Mouse (Mus musculus) liver, embryonic 15.5 days (tissue): ENCODE measurements around the gene Cnot1. TPM values are rescaled to one million over a fixed set of nuclear protein-coding genes. Genes with fewer than 3 reads are reported as not detected.

Experiments used
- ATAC-seq: fragments of 200-750 bp; cut with Nextera tagmentation; 2 replicates; pipeline ENCODE4 v1.8.0; 2017; ENCODE audit warnings: moderate number of reproducible peaks, mild to moderate bottlenecking, moderate library complexity; ENCODE audit not compliant: insufficient read depth
- H3K27ac ChIP-seq: fragments of 300-500 bp; sonication (generic); replicated peaks from 2 replicates; pipeline ENCODE4 v1.5.1; 2015; ENCODE audit warnings: mild to moderate bottlenecking, inconsistent platforms
- H3K27me3 ChIP-seq: fragments of 300-500 bp; sonication (generic); 2 replicates; pipeline ENCODE4 v1.6.1; 2015; ENCODE audit warnings: mild to moderate bottlenecking, inconsistent platforms
- H3K36me3 ChIP-seq: fragments of 300-500 bp; sonication (generic); replicated peaks from 2 replicates; pipeline ENCODE4 v1.6.1; 2015; ENCODE audit warnings: moderate library complexity, mild to moderate bottlenecking, inconsistent platforms
- H3K4me1 ChIP-seq: fragments of 300-500 bp; sonication (generic); replicated peaks from 2 replicates; pipeline ENCODE4 v1.6.1; 2015; ENCODE audit warnings: inconsistent platforms
- H3K4me2 ChIP-seq: fragments of 300-500 bp; sonication (generic); 2 replicates; pipeline ENCODE4 v1.6.1; 2015; ENCODE audit warnings: moderate library complexity, mild to moderate bottlenecking, inconsistent platforms
- H3K4me3 ChIP-seq: fragments of 300-500 bp; sonication (generic); replicated peaks from 2 replicates; pipeline ENCODE4 v1.5.1; 2015; ENCODE audit warnings: mild to moderate bottlenecking, inconsistent platforms
- H3K9ac ChIP-seq: fragments of 300-500 bp; sonication (generic); 2 replicates; pipeline ENCODE4 v1.6.1; 2015; ENCODE audit warnings: moderate library complexity, mild to moderate bottlenecking, inconsistent platforms
- H3K9me3 ChIP-seq: fragments of 300-500 bp; sonication (generic); replicated peaks from 2 replicates; pipeline ENCODE4 v1.6.1; 2016; ENCODE audit warnings: inconsistent platforms
- WGBS: fragments of 180-500 bp; shearing (Covaris S2); methylation state at CpG from one replicate; pipeline ENCODE4 v1.1.7; 2015; ENCODE audit warnings: mixed read lengths; ENCODE audit not compliant: insufficient replicate concordance; 5-methylcytosine and 5-hydroxymethylcytosine counted together
- microRNA-seq: library from miRNA; unstranded; fragments of <30 nt; microRNA quantifications from one replicate; pipeline ENCODE4, GENCODE M21; 2016
- polyA plus RNA-seq: library from polyadenylated mRNA; unstranded; fragments of >200 nt; fragmentation: Nextera tagmentation; extraction: Ambion mirVana; gene quantifications from 2 replicates; pipeline ENCODE4 v1.2.1, GENCODE M21; 2015

Gene Cnot1
- polyA plus RNA-seq, 1 experiment from 2014 or later, result 27.4 TPM

- Histone ChIP-seq H3K4me2 (peak overlapping the region; percentile 64), H3K9me3 (no peaks in the 10 kb centered on the region), H3K4me3 (peak overlapping the region; percentile 43), H3K27me3 (peaks cover 91% of the 10 kb centered on the region), H3K9ac (no peak overlapping the region), H3K27ac (no peak overlapping the region), H3K36me3 (no peaks in the 10 kb centered on the region), H3K4me1 (peaks cover 7% of the 10 kb centered on the region; the same call in 1 of the 2 replicates)
- 1% methylated on average over 62 of the region's 70 CpGs for WGBS
- no peak for ATAC-seq
These were observed 129.1 kb downstream of the Cnot1 start for GRCm38 (mm10) chr8:95678024-95678611.

GRCm38 (mm10) chr8:95677591-95678023 lies 129.7 kb downstream of the Cnot1 start:
- Histone ChIP-seq H3K9me3 (no peaks in the 10 kb centered on the region), H3K4me1 (peaks cover 7% of the 10 kb centered on the region; the same call in 1 of the 2 replicates), H3K27ac (no peak overlapping the region), H3K36me3 (no peaks in the 10 kb centered on the region), H3K4me3 (peak overlapping the region; percentile 43), H3K4me2 (peak overlapping the region; percentile 64), H3K9ac (no peak overlapping the region), H3K27me3 (peaks cover 96% of the 10 kb centered on the region)
- no peak for ATAC-seq
- 5% methylated on average over 47 of the region's 48 CpGs for WGBS

GRCm38 (mm10) chr8:95676631-95677030 lies 130.6 kb downstream of the Cnot1 start, which contains the start of gene Ndrg4:
Gene Ndrg4, plus strand, starts transcription at chr8:95676980.
- Histone ChIP-seq H3K4me1 (peaks cover 7% of the 10 kb centered on the region; the same call in 1 of the 2 replicates), H3K27ac (no peak within 1 kb of the TSS), H3K36me3 (no peaks in the 10 kb centered on the region), H3K9me3 (no peaks in the 10 kb centered on the region), H3K4me3 (peak within 1 kb of the TSS; percentile 43), H3K4me2 (peak within 1 kb of the TSS; percentile 64), H3K27me3 (peaks cover 93% of the 10 kb centered on the region), H3K9ac (no peak within 1 kb of the TSS)
- ATAC-seq, result no peak
- 36% methylated on average over 9 of the region's 9 CpGs for WGBS

- no peak overlapping the region for H3K27ac ChIP-seq
- H3K27me3 ChIP-seq, result peaks cover 66% of the 10 kb centered on the region
These were observed 134.5 kb downstream of the Cnot1 start for GRCm38 (mm10) chr8:95672811-95673210.

GRCm38 (mm10) chr8:95671861-95672260 lies 135.4 kb downstream of the Cnot1 start:
- no peaks in the 10 kb centered on the region for H3K4me1 ChIP-seq
- no peak overlapping the region for H3K27ac ChIP-seq
- ATAC-seq, result no peak
- peaks cover 56% of the 10 kb centered on the region for H3K27me3 ChIP-seq
- H3K4me2 ChIP-seq, result no peak overlapping the region
- no peak overlapping the region for H3K9ac ChIP-seq
- WGBS, result 57% methylated on average over 6 of the region's 6 CpGs
- no peak overlapping the region for H3K4me3 ChIP-seq
- H3K9me3 ChIP-seq, result no peaks in the 10 kb centered on the region
- no peaks in the 10 kb centered on the region for H3K36me3 ChIP-seq

More at GRCm38 (mm10) chr8:95672811-95673210, 134.5 kb downstream of the Cnot1 start:
- Histone ChIP-seq H3K9me3 (no peaks in the 10 kb centered on the region), H3K4me2 (no peak overlapping the region), H3K4me3 (no peak overlapping the region), H3K9ac (no peak overlapping the region), H3K4me1 (peaks cover 5% of the 10 kb centered on the region; the same call in 1 of the 2 replicates), H3K36me3 (no peaks in the 10 kb centered on the region)
- WGBS, result 50% methylated on average over 5 of the region's 5 CpGs
- ATAC-seq, result no peak

- Histone ChIP-seq H3K4me3 (no peak overlapping the region), H3K4me2 (no peak overlapping the region), H3K36me3 (no peaks in the 10 kb centered on the region), H3K4me1 (no peaks in the 10 kb centered on the region), H3K27me3 (peaks cover 37% of the 10 kb centered on the region), H3K9ac (no peak overlapping the region), H3K27ac (no peak overlapping the region), H3K9me3 (no peaks in the 10 kb centered on the region)
- WGBS, result 50% methylated on average over 2 of the region's 2 CpGs
- ATAC-seq, result no peak
These were observed 137.3 kb downstream of the Cnot1 start for GRCm38 (mm10) chr8:95669967-95670366.

Small RNA genes within 50 kb of the gene (microRNA-seq; reads per million reads assigned to microRNA genes)
- 3.8 reads per million, percentile 11 among the genes with 10 or more reads in this experiment for gene Mir7073

Other genes starting within 250 kb of the Cnot1 start
- not detected in 2 replicates for gene Prss54, start 231.1 kb downstream of the Cnot1 start, polyA plus RNA-seq
- 8.9 and 9.2 TPM in 2 replicates for gene Gins3, start 174.0 kb downstream of the Cnot1 start, polyA plus RNA-seq
- gene Ndrg4, start 130.5 kb downstream of the Cnot1 start, polyA plus RNA-seq, result 0.98 and 1.1 TPM in 2 replicates
- gene Setd6, start 91.6 kb downstream of the Cnot1 start, polyA plus RNA-seq, result 16.5 and 18.5 TPM in 2 replicates
- gene Sap18b, start 17.9 kb upstream of the Cnot1 start, polyA plus RNA-seq, result 164 and 202 TPM in 2 replicates
- gene Slc38a7, start 46.1 kb upstream of the Cnot1 start, polyA plus RNA-seq, result 8.0 and 8.2 TPM in 2 replicates
- gene Got2, start 81.1 kb upstream of the Cnot1 start, polyA plus RNA-seq, result 223 and 238 TPM in 2 replicates